Mouse (Mus musculus) retina, postnatal 7 days (tissue): ENCODE measurements at regions not wholly inside any gene's neighbourhood (a gene's known extent, or its start where the extent isn't known, plus 50 kb on each side); places are given as distances from the start of the nearest gene placed in this dataset.

ENCODE experiments used
- DNase-seq: peaks from one replicate; pipeline ENCODE4 v3.0.0-alpha.2; 2012; ENCODE audit warnings: low read depth, low spot score

GRCm38 (mm10) chr12:12643247-12643963, 298.3 kb downstream of the Mycn start:
- DNase-seq, result no peak

- DNase-seq, result no peak
Measured at GRCm38 (mm10) chr12:12635308-12635707, 306.4 kb downstream of the Mycn start.

GRCm38 (mm10) chr12:12627597-12627996, 314.1 kb downstream of the Mycn start:
- DNase-seq, result no peak

GRCm38 (mm10) chr12:12625788-12626187, 315.9 kb downstream of the Mycn start:
- no peak for DNase-seq

- DNase-seq, result peak; percentile 81
Measured at GRCm38 (mm10) chr12:12622712-12623292, 318.9 kb downstream of the Mycn start.

GRCm38 (mm10) chr12:12621506-12621905, 320.2 kb downstream of the Mycn start:
- DNase-seq, result no peak

- no peak for DNase-seq
Measured at GRCm38 (mm10) chr12:12620316-12620715, 321.4 kb downstream of the Mycn start.

GRCm38 (mm10) chr12:12619431-12619830, 322.3 kb downstream of the Mycn start:
- DNase-seq, result no peak

- no peak for DNase-seq
Measured at GRCm38 (mm10) chr12:12612520-12612919, 329.2 kb downstream of the Mycn start.

- peak; percentile 31 for DNase-seq
Measured at GRCm38 (mm10) chr12:12610861-12611260, 330.9 kb downstream of the Mycn start.

GRCm38 (mm10) chr12:12607995-12608394, 333.7 kb downstream of the Mycn start:
- no peak for DNase-seq

- no peak for DNase-seq
Measured at GRCm38 (mm10) chr12:12606911-12607310, 334.8 kb downstream of the Mycn start.

- DNase-seq, result no peak
Measured at GRCm38 (mm10) chr12:12605495-12605894, 336.2 kb downstream of the Mycn start.

- no peak for DNase-seq
Measured at GRCm38 (mm10) chr12:12601362-12601761, 339.4 kb downstream of the Fam49a start.

- no peak for DNase-seq
Measured at GRCm38 (mm10) chr12:12595399-12595798, 333.5 kb downstream of the Fam49a start.

GRCm38 (mm10) chr12:12594567-12594966, 332.6 kb downstream of the Fam49a start:
- no peak for DNase-seq

- no peak for DNase-seq
Measured at GRCm38 (mm10) chr12:12593343-12593742, 331.4 kb downstream of the Fam49a start.

- DNase-seq, result no peak
Measured at GRCm38 (mm10) chr12:12590753-12591291, 328.9 kb downstream of the Fam49a start.

- DNase-seq, result no peak
Measured at GRCm38 (mm10) chr12:12588771-12589370, 326.9 kb downstream of the Fam49a start.

GRCm38 (mm10) chr12:12586436-12586835, 324.5 kb downstream of the Fam49a start:
- no peak for DNase-seq

- DNase-seq, result no peak
Measured at GRCm38 (mm10) chr12:12581271-12582186, 319.6 kb downstream of the Fam49a start.

- DNase-seq, result no peak
Measured at GRCm38 (mm10) chr12:12580763-12581178, 318.8 kb downstream of the Fam49a start.
